Comparison of ENCODE assay signal across 10 mouse cellular contexts in the genomic region with DNA sequence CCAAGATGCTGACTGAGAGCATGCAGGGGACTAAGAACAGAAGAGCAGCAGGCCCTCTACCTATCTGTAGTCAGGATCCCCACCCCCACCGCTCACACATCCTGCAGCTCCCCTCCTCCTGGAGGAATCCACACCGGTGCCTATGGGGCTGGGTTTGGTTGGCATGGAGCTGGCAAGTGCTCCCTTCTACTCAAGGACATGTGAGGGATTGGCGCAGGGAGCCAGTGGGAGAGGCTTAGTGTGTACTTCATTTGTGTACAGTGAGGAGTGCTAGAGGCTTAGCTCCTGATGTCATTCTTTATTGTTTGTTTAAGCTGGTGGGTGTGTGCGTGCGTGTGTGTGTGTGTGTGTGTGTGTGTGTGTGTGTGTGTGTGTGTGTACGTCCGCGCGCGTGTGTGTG. TPM values are rescaled to one million over a fixed set of nuclear protein-coding genes. Genes with fewer than 3 reads are reported as not detected.
DNase-seq lines count a peak whose midpoint lies in the region; ATAC-seq and TF ChIP-seq lines count a peak whose summit lies in the region.
"Had no signal": no experiment of that assay in that cellular context is flagged by ENCODE, and none has a peak within 500 bp of the region (broad histone marks: within the 10 kb centered on the region; RNA-seq: fewer than 3 reads in every experiment).

No protein-coding gene starts in this region.

- no peak overlapping the region for H3K4me3 ChIP-seq in heart, embryonic 15.5 days
- no peak overlapping the region for H3K4me3 ChIP-seq in liver, postnatal 0 days (ENCODE audit: low read depth, low read length)
- H3K4me3 ChIP-seq: forebrain, embryonic 15.5 days; layer of hippocampus, adult 2 months; liver, embryonic 15.5 days had no signal

- H3K9ac ChIP-seq in heart, embryonic 15.5 days = no peak overlapping the region
- no peak overlapping the region for H3K9ac ChIP-seq in liver, postnatal 0 days (replicated peaks)
- H3K9ac ChIP-seq: forebrain, embryonic 15.5 days; liver, embryonic 15.5 days had no signal

- no peaks in the 10 kb centered on the region for H3K36me3 ChIP-seq in heart, embryonic 15.5 days
- H3K36me3 ChIP-seq in liver, postnatal 0 days (replicated peaks; ENCODE audit: insufficient read depth, low read length) = no peaks in the 10 kb centered on the region
- H3K36me3 ChIP-seq: forebrain, embryonic 15.5 days; liver, embryonic 15.5 days had no signal

- peak overlapping the region; percentile 92 for H3K27ac ChIP-seq in heart, embryonic 15.5 days
- H3K27ac ChIP-seq in liver, postnatal 0 days (ENCODE audit: low read depth) = no peak overlapping the region
- H3K27ac ChIP-seq: forebrain, embryonic 15.5 days; layer of hippocampus, adult 2 months; liver, embryonic 15.5 days had no signal

- H3K4me2 ChIP-seq in heart, embryonic 15.5 days = peak overlapping the region; percentile 25; the same call in 1 of the 2 replicates
- no peak overlapping the region for H3K4me2 ChIP-seq in liver, postnatal 0 days (ENCODE audit: low read depth, low read length)
- H3K4me2 ChIP-seq: forebrain, embryonic 15.5 days; liver, embryonic 15.5 days had no signal

- no peaks in the 10 kb centered on the region for H3K27me3 ChIP-seq in heart, embryonic 15.5 days
- H3K27me3 ChIP-seq in liver, postnatal 0 days (ENCODE audit: insufficient read depth, low read length) = no peaks in the 10 kb centered on the region
- H3K27me3 ChIP-seq: forebrain, embryonic 15.5 days; liver, embryonic 15.5 days had no signal

- peaks cover 57% of the 10 kb centered on the region for H3K4me1 ChIP-seq in heart, embryonic 15.5 days (replicated peaks)
- H3K4me1 ChIP-seq in liver, postnatal 0 days (ENCODE audit: insufficient read depth) = no peaks in the 10 kb centered on the region
- H3K4me1 ChIP-seq: forebrain, embryonic 15.5 days; liver, embryonic 15.5 days had no signal

- 66% methylated on average over 10 of the region's 10 CpGs for WGBS in heart, embryonic 15.5 days
- WGBS in liver, postnatal 0 days (ENCODE audit: insufficient replicate concordance) = 72% methylated on average over 10 of the region's 10 CpGs

- no peak for TF ChIP-seq CTCF in liver, postnatal 0 days (IDR thresholded peaks at IDR 0.05; ENCODE audit: low read depth)

- TF ChIP-seq EP300 in liver, postnatal 0 days (IDR thresholded peaks at IDR 0.05; ENCODE audit: low read depth) = no peak

- DNase-seq in ovary, adult 18-20 months (ENCODE audit: low spot score) = peak; percentile 40
- DNase-seq in ovary, postnatal 14 days (ENCODE audit: low spot score) = no peak
- no peak for DNase-seq in liver, postnatal 0 days
- DNase-seq in frontal cortex, postnatal 25 days (ENCODE audit: low spot score in 2 of 2) = no peak
- no peak for DNase-seq in frontal cortex, adult 2 months (ENCODE audit: extremely low spot score in 1 of 2, low spot score in 1 of 2)
- no peak for DNase-seq in cerebellum, postnatal 25 days

- peak; percentile 61 for ATAC-seq in heart, embryonic 15.5 days (replicated peaks; ENCODE audit: insufficient number of reproducible peaks, insufficient read depth, low FRiP score, low read depth)
- ATAC-seq in liver, postnatal 0 days = peak; percentile 79
- ATAC-seq: forebrain, embryonic 15.5 days had no signal

- no peaks in the 10 kb centered on the region for H3K9me3 ChIP-seq in heart, embryonic 15.5 days (replicated peaks)
- no peaks in the 10 kb centered on the region for H3K9me3 ChIP-seq in liver, postnatal 0 days (ENCODE audit: low read length)
- H3K9me3 ChIP-seq: forebrain, embryonic 15.5 days; liver, embryonic 15.5 days had no signal

RNA-seq across cellular contexts. Expression of a gene that starts 36.1 kb away (rescaled TPM):
- polyA plus RNA-seq in heart, embryonic 15.5 days (2015; fragmentation: Nextera tagmentation; extraction: Ambion mirVana) = 44.6 and 49.1 TPM in 2 replicates
- polyA plus RNA-seq in liver, postnatal 0 days (2015; fragmentation: Nextera tagmentation; extraction: Ambion mirVana) = 1.2 and 1.5 TPM in 2 replicates
- polyA plus RNA-seq in frontal cortex, adult 2 months (2012; rRNA removed) = 16.7 and 19.3 TPM in 2 replicates

RNA-seq across cellular contexts. Expression of a gene that starts 45.4 kb away (rescaled TPM):
- 0.87 and 1.1 TPM in 2 replicates for polyA plus RNA-seq in heart, embryonic 15.5 days (2015; fragmentation: Nextera tagmentation; extraction: Ambion mirVana)
- 0.07 TPM in 1 of 2 replicates, not detected in the other for polyA plus RNA-seq in liver, postnatal 0 days (2015; fragmentation: Nextera tagmentation; extraction: Ambion mirVana)
- 9.1 and 15.5 TPM in 2 replicates for polyA plus RNA-seq in frontal cortex, adult 2 months (2012; rRNA removed)
